Mouse (Mus musculus) liver, embryonic 16.5 days (tissue): ENCODE measurements around the gene Sema3c. TPM values are rescaled to one million over a fixed set of nuclear protein-coding genes. Genes with fewer than 3 reads are reported as not detected.

Source experiments
- ATAC-seq: fragments of 200-750 bp; cut with Nextera tagmentation; 2 replicates; pipeline ENCODE4 v1.8.0; 2017; ENCODE audit warnings: low read depth, mild to moderate bottlenecking, moderate number of reproducible peaks, moderate library complexity
- H3K27ac ChIP-seq: fragments of 300-500 bp; sonication (generic); 2 replicates; pipeline ENCODE4 v1.5.1; 2014; ENCODE audit warnings: mild to moderate bottlenecking, low read length
- H3K27me3 ChIP-seq: fragments of 300-500 bp; sonication (generic); 2 replicates; pipeline ENCODE4 v1.6.1; 2014; ENCODE audit warnings: low read depth, low read length, mixed read lengths; ENCODE audit not compliant: control insufficient read depth, insufficient read depth
- H3K36me3 ChIP-seq: fragments of 300-500 bp; sonication (generic); 2 replicates; pipeline ENCODE4 v1.6.1; 2014; ENCODE audit warnings: mild to moderate bottlenecking; ENCODE audit not compliant: control insufficient read depth, insufficient read depth
- H3K4me1 ChIP-seq: fragments of 300-500 bp; sonication (generic); 2 replicates; pipeline ENCODE4 v1.6.1; 2014; ENCODE audit warnings: low read depth, low read length, mixed read lengths; ENCODE audit not compliant: control insufficient read depth
- H3K4me2 ChIP-seq: fragments of 300-500 bp; sonication (generic); 2 replicates; pipeline ENCODE4 v1.6.1; 2014; ENCODE audit warnings: low read depth, low read length, mixed read lengths
- H3K4me3 ChIP-seq: fragments of 300-500 bp; sonication (generic); 2 replicates; pipeline ENCODE4 v1.5.1; 2014; ENCODE audit warnings: low read depth, mild to moderate bottlenecking, low read length
- H3K9ac ChIP-seq: fragments of 300-500 bp; sonication (generic); 2 replicates; pipeline ENCODE4 v1.6.1; 2014; ENCODE audit warnings: low read depth, low read length
- H3K9me3 ChIP-seq: fragments of 300-500 bp; sonication (generic); replicated peaks from 2 replicates; pipeline ENCODE4 v1.6.1; 2016; ENCODE audit warnings: low read length; ENCODE audit not compliant: control insufficient read depth
- WGBS: fragments of 180-500 bp; shearing (Covaris S2); extraction: QIAGEN DNeasy Blood & Tissue Kit; methylation state at CpG from one replicate; pipeline ENCODE4 v1.1.7; 2014; ENCODE audit not compliant: insufficient replicate concordance; 5-methylcytosine and 5-hydroxymethylcytosine counted together
- polyA plus RNA-seq: library from polyadenylated mRNA; unstranded; fragments of >200 nt; fragmentation: Nextera tagmentation; extraction: Ambion mirVana; gene quantifications from 2 replicates; pipeline ENCODE4 v1.2.1, GENCODE M21; 2015

The Sema3c gene
- polyA plus RNA-seq, 1 experiment from 2014 or later: 1.3 TPM

DNA sequence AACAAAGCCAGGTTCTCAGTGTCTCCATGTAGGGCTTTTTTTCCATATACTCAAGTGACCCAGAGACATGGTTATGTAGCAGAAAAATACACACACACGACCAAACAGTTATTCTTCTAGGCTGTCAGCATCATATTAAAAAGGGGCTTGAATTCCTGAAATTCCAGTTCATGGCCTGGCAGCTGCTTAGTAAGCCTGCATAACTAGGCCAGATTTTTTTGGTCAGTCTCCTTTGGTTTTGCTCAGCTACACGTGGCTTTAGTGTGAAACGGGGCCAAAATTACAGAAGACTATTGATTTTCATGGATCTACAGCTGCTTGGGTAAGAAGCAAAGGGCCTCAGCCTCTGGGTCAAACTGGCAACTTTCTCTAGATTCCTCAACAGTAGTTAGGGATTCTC lies 165.7 kb downstream of the Sema3c start:
- WGBS: 41% methylated on average over 3 of the region's 3 CpGs

DNA sequence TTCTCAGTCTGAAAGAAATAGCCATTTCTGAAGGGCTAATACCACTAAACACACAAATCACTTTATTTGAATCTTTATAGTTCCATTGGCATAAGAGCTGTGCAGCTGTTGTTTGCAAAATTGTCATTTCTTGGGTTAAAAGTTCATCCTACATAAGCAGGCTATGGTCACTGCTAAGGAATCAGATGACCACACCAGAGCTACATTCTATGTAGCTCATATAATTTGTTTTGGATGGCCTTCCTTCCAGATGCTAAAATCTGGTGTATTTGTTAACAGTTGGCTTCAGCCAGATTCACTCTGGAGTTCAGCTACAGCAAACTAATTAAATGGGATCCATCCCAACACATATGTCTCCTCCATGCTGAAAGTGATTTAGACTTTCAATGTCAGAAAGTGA lies 172.4 kb downstream of the Sema3c start:
- Histone ChIP-seq H3K4me1 (no peaks in the 10 kb centered on the region), H3K4me3 (no peak overlapping the region), H3K9me3 (no peaks in the 10 kb centered on the region), H3K27ac (no peak overlapping the region), H3K9ac (no peak overlapping the region), H3K36me3 (no peaks in the 10 kb centered on the region), H3K4me2 (no peak overlapping the region), H3K27me3 (no peaks in the 10 kb centered on the region)
- ATAC-seq: no peak

More for the DNA sequence above, 165.7 kb downstream of the Sema3c start:
- Histone ChIP-seq H3K9ac (no peak overlapping the region), H3K36me3 (no peaks in the 10 kb centered on the region), H3K4me1 (no peaks in the 10 kb centered on the region), H3K9me3 (no peaks in the 10 kb centered on the region), H3K4me2 (no peak overlapping the region), H3K27me3 (no peaks in the 10 kb centered on the region), H3K4me3 (no peak overlapping the region), H3K27ac (no peak overlapping the region)
- no peak for ATAC-seq

DNA sequence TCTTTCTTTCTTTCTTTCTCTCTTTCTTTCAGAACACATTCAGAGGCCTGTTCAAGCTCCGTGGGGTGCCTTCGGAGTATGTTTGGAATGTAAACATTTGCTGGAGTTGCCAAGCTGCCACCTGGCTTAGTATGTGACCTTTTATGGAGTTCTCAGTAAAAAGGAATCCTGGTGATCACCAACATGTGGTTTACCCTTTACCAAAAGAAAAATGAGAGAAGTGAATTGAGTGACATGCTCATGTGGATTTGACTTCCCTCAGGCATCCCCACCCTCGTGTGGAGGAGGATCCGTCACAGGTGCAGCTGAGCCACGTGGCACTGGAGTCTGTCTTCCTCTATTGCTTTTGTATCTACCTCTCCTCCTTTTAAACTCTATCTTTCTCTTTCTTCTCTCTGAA lies 173.1 kb downstream of the Sema3c start:
- WGBS: 46% methylated on average over 5 of the region's 5 CpGs
- ATAC-seq: no peak

DNA sequence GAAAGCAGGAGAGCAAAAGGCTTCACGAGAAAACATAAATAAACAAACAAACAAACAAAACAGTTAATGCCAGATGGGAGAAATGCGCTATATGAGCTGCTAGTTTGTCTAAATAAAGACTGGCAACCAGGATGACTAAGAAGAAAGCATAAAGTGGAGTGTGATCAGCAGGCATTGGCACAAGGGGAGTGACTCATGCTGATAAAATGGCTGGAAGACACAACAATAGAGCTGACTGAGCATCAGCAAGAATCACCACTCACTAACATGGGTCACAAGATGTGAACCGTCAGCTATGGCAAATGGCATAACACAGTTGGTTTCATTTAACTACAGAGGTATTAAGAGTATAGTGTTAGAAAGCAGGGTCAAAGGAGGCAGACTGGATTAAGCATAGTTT lies 174.2 kb downstream of the Sema3c start:
- 47% methylated on average over 3 of the region's 3 CpGs for WGBS
- no peaks in the 10 kb centered on the region for H3K36me3 ChIP-seq
- H3K9me3 ChIP-seq: no peaks in the 10 kb centered on the region
- H3K4me2 ChIP-seq: no peak overlapping the region
- H3K4me3 ChIP-seq: no peak overlapping the region
- H3K27ac ChIP-seq: no peak overlapping the region
- no peaks in the 10 kb centered on the region for H3K4me1 ChIP-seq
- H3K9ac ChIP-seq: no peak overlapping the region
- no peaks in the 10 kb centered on the region for H3K27me3 ChIP-seq
- no peak for ATAC-seq

More for the DNA sequence above, 173.1 kb downstream of the Sema3c start:
- H3K4me3 ChIP-seq: no peak overlapping the region
- no peaks in the 10 kb centered on the region for H3K9me3 ChIP-seq
- no peaks in the 10 kb centered on the region for H3K4me1 ChIP-seq
- H3K27me3 ChIP-seq: no peaks in the 10 kb centered on the region
- no peaks in the 10 kb centered on the region for H3K36me3 ChIP-seq
- no peak overlapping the region for H3K9ac ChIP-seq
- no peak overlapping the region for H3K27ac ChIP-seq
- no peak overlapping the region for H3K4me2 ChIP-seq

DNA sequence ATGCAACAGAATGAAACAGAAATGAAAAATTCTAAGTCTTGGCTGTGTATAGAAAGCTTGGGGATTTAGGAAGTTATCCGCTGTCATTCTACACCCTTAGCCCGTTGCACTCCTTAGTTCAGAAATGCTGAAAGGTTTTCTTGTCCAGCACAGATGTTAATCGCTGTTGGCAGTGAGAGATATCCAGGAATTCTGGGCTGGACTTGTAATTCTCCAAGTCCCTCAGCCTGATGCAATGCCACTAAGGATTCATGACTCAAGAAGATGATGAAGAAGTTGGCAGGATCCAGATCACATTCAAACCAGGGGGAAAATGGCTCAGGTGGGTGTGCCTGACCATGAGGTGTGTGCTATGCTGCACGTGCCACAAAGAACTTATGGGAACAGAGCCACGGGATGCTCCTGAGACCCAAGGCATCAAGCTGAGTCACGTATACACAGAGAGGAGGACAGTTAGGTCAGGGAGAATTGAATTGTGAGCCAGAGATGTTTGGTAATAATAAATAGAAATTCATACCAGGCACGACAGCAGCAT lies 179.5 kb downstream of the Sema3c start:
- no peak for ATAC-seq
- no peak overlapping the region for H3K4me3 ChIP-seq
- H3K9ac ChIP-seq: no peak overlapping the region
- 54% methylated on average over 7 of the region's 7 CpGs for WGBS
- no peak overlapping the region for H3K4me2 ChIP-seq
- H3K4me1 ChIP-seq: no peaks in the 10 kb centered on the region
- no peak overlapping the region for H3K27ac ChIP-seq
- H3K27me3 ChIP-seq: no peaks in the 10 kb centered on the region
- no peaks in the 10 kb centered on the region for H3K36me3 ChIP-seq
- H3K9me3 ChIP-seq: no peaks in the 10 kb centered on the region

DNA sequence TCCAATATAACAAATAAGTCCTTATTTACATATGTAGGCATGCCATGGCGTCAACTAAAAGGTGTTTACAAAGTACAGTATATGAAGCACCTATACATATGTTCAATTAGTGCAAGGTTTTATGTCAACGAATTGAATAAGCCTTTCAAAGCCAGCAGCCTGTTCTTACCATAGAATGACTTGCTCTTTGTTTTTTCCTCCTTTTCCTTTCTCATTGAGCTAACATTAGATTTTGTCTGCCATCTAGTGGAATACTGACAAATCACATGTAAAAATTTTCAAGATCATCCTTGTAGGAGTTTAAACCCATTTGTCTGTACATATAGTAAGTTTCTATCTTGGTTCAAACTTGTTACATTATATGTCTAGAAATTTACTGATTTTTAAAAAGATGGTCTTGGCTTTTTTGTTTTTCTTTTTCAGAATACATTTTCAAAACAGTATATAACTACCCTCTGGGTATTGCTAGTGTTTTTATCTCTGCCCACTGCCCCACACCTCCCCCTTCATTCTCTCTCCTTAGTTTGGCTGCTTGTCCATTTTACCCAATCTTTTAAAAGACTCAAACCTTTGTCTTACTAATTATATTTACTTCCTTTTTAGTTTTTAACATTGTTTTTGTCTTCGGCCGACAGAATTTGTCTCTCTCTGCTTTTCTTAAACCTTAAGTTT lies 192.1 kb downstream of the Sema3c start:
- Histone ChIP-seq H3K4me1 (no peaks in the 10 kb centered on the region), H3K27ac (no peak overlapping the region), H3K36me3 (no peaks in the 10 kb centered on the region), H3K4me2 (no peak overlapping the region), H3K4me3 (no peak overlapping the region), H3K9ac (no peak overlapping the region), H3K9me3 (no peaks in the 10 kb centered on the region), H3K27me3 (no peaks in the 10 kb centered on the region)
- 46% methylated on average over 4 of the region's 4 CpGs for WGBS
- no peak for ATAC-seq

DNA sequence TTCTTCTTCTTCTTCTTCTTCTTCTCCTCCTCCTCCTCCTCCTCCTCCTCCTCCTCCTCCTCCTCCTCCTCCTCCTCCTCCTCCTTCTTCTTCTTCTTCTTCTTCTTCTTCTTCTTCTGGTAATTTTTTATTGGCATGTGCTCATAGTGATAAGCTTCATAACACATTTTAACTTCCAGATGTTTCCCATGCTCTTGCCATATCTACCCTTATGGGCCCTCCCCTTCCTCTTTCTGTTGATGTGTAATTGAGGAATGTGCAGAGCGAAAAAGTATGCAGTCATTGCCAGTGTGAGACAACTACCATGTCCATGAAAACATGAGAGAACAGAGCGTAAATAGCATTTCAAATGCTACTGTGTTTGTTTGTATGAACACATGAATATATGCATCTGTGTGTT lies 196.2 kb downstream of the Sema3c start:
- no peaks in the 10 kb centered on the region for H3K27me3 ChIP-seq
- no peaks in the 10 kb centered on the region for H3K36me3 ChIP-seq
- H3K4me1 ChIP-seq: no peaks in the 10 kb centered on the region
- no peak overlapping the region for H3K4me3 ChIP-seq
- no peak overlapping the region for H3K4me2 ChIP-seq
- 55% methylated on average over 2 of the region's 2 CpGs for WGBS
- no peaks in the 10 kb centered on the region for H3K9me3 ChIP-seq
- no peak for ATAC-seq
- no peak overlapping the region for H3K9ac ChIP-seq
- no peak overlapping the region for H3K27ac ChIP-seq

DNA sequence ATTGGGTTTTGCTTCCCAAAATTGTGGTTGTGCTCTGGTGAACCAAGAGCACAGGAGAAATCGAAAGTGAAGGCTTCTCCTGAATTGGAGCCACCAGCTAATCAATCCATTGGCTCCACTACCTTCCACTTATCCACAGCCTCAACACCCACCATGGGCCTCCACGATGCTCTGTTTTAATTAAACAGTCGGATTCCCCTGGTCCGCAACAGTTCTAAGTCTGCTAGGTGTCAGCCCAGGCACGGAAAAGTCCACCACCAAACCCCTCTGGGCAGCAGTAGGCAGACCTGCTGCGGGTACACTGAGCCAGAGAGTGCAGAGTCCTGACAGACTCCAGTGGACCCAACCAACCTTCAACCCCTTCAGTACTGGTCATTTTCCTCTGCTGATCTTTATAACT lies 202.5 kb downstream of the Sema3c start:
- no peaks in the 10 kb centered on the region for H3K9me3 ChIP-seq
- peak; percentile 67 for ATAC-seq
- no peak overlapping the region for H3K4me3 ChIP-seq
- no peak overlapping the region for H3K27ac ChIP-seq
- H3K27me3 ChIP-seq: no peaks in the 10 kb centered on the region
- WGBS: 70% methylated on average over 6 of the region's 6 CpGs
- H3K36me3 ChIP-seq: no peaks in the 10 kb centered on the region
- no peak overlapping the region for H3K9ac ChIP-seq
- H3K4me2 ChIP-seq: no peak overlapping the region
- no peaks in the 10 kb centered on the region for H3K4me1 ChIP-seq
